8 mouse cellular contexts compared by ENCODE assay signal in genomic region chr2:165233491-165234290, GRCm38 (mm10). TPM values are rescaled to one million over a fixed set of nuclear protein-coding genes. Genes with fewer than 3 reads are reported as not detected.
DNase-seq lines count a peak whose midpoint lies in the region; ATAC-seq and TF ChIP-seq lines count a peak whose summit lies in the region.

No protein-coding gene starts in this region.

- H3K4me3 ChIP-seq in intestine, embryonic 15.5 days (replicated peaks): peak overlapping the region; percentile 54
- peak overlapping the region; percentile 39 for H3K4me3 ChIP-seq in liver, embryonic 12.5 days
- H3K4me3 ChIP-seq in stomach, postnatal 0 days (ENCODE audit: low read depth, low read length): peak overlapping the region; percentile 48

- no peaks in the 10 kb centered on the region for H3K9me3 ChIP-seq in intestine, embryonic 15.5 days
- H3K9me3 ChIP-seq in liver, embryonic 12.5 days (replicated peaks): no peaks in the 10 kb centered on the region
- no peaks in the 10 kb centered on the region for H3K9me3 ChIP-seq in stomach, postnatal 0 days (ENCODE audit: control insufficient read depth, low read length)

- H3K27me3 ChIP-seq in intestine, embryonic 15.5 days (replicated peaks): peaks cover 92% of the 10 kb centered on the region
- peaks cover 99% of the 10 kb centered on the region for H3K27me3 ChIP-seq in liver, embryonic 12.5 days (replicated peaks)
- peaks cover 16% of the 10 kb centered on the region for H3K27me3 ChIP-seq in stomach, postnatal 0 days (ENCODE audit: control insufficient read depth, insufficient read depth, low read length)

- H3K9ac ChIP-seq in intestine, embryonic 15.5 days: peak overlapping the region; percentile 47
- H3K9ac ChIP-seq in liver, embryonic 12.5 days: no peak overlapping the region; the same call in 1 of the 2 replicates
- H3K9ac ChIP-seq in stomach, postnatal 0 days (ENCODE audit: low read length): peak overlapping the region; percentile 27; the same call in 1 of the 2 replicates

- peak; percentile 9 to 52 for DNase-seq in layer of hippocampus, adult 18-20 months (ENCODE audit: low spot score in 2 of 2)
- no peak for DNase-seq in layer of hippocampus, adult 9-11 months
- peak; percentile 54 to 57 for DNase-seq in cerebellum, postnatal 4 days (ENCODE audit: low spot score in 2 of 2)
- DNase-seq in gastrocnemius, postnatal 4 days (ENCODE audit: low spot score in 2 of 2): peak; percentile 39 to 52
- DNase-seq in stomach, postnatal 0 days (ENCODE audit: low spot score): peak; percentile 66

- H3K36me3 ChIP-seq in intestine, embryonic 15.5 days: no peaks in the 10 kb centered on the region
- no peaks in the 10 kb centered on the region for H3K36me3 ChIP-seq in liver, embryonic 12.5 days
- H3K36me3 ChIP-seq in stomach, postnatal 0 days (ENCODE audit: control insufficient read depth, insufficient read depth, low read length): no peaks in the 10 kb centered on the region

- TF ChIP-seq EP300 in stomach, postnatal 0 days (optimal IDR thresholded peaks at IDR 0.05): no peak

- TF ChIP-seq CTCF in stomach, postnatal 0 days (IDR thresholded peaks at IDR 0.05; ENCODE audit: low read depth): peak; percentile 68

- peak overlapping the region; percentile 97 for H3K4me2 ChIP-seq in intestine, embryonic 15.5 days (replicated peaks)
- peak overlapping the region; percentile 66 for H3K4me2 ChIP-seq in liver, embryonic 12.5 days
- H3K4me2 ChIP-seq in stomach, postnatal 0 days (replicated peaks; ENCODE audit: low read depth): peak overlapping the region; percentile 93

- peaks cover 18% of the 10 kb centered on the region for H3K4me1 ChIP-seq in intestine, embryonic 15.5 days (replicated peaks)
- H3K4me1 ChIP-seq in liver, embryonic 12.5 days: 0 out of 2 replicates have a peak, but pooled peaks cover 7% of the 10 kb centered on the region
- H3K4me1 ChIP-seq in stomach, postnatal 0 days (replicated peaks; ENCODE audit: control insufficient read depth, insufficient read depth): no peaks in the 10 kb centered on the region; the same call in 1 of the 2 replicates

- peak; percentile 19; the same call in 1 of the 2 replicates for ATAC-seq in intestine, embryonic 15.5 days
- ATAC-seq in liver, embryonic 12.5 days: no peak
- 0 out of 2 replicates have a peak, but pooled peaks have one; percentile 34 for ATAC-seq in monocyte, adult 5-6 weeks (replicated peaks; ENCODE audit: insufficient number of reproducible peaks, low FRiP score, low TSS enrichment, poor library complexity, severe bottlenecking)
- ATAC-seq in stomach, postnatal 0 days (ENCODE audit: low FRiP score, low TSS enrichment): peak; percentile 14; the same call in 1 of the 2 replicates

- 2% methylated on average over 82 of the region's 82 CpGs for WGBS in intestine, embryonic 15.5 days
- WGBS in liver, embryonic 12.5 days (ENCODE audit: insufficient replicate concordance): 3% methylated on average over 56 of the region's 82 CpGs
- WGBS in stomach, postnatal 0 days: 1% methylated on average over 58 of the region's 82 CpGs

- H3K27ac ChIP-seq in intestine, embryonic 15.5 days: no peak overlapping the region
- H3K27ac ChIP-seq in liver, embryonic 12.5 days: no peak overlapping the region
- no peak overlapping the region for H3K27ac ChIP-seq in stomach, postnatal 0 days (replicated peaks)

RNA-seq across cellular contexts. Expression of gene Cdh22, which starts 1.0 kb away (rescaled TPM):
- 10 to 100 TPM; 14.3 to 23.1 TPM for total RNA-seq in layer of hippocampus, adult 18-20 months (2021)
- under 1 TPM; 0.26 to 0.42 TPM for total RNA-seq in gastrocnemius, postnatal 4 days (2021)
- 0.62 and 0.68 TPM in 2 replicates for polyA plus RNA-seq in intestine, embryonic 15.5 days (2015; fragmentation: Nextera tagmentation; extraction: Ambion mirVana)
- polyA plus RNA-seq in liver, embryonic 12.5 days (2016; fragmentation: Nextera tagmentation; extraction: Ambion mirVana): 0.04 and 0.07 TPM in 2 replicates
- total RNA-seq in monocyte, adult 5-6 weeks (2017): 0.57 to 8.1 TPM (median 2.1 TPM) in 3 replicates
- 0.05 and 0.08 TPM in 2 replicates for polyA plus RNA-seq in stomach, postnatal 0 days (2015; fragmentation: Nextera tagmentation; extraction: Ambion mirVana)

RNA-seq across cellular contexts. Expression of gene Slc35c2, which starts 54.0 kb away (rescaled TPM):
- total RNA-seq in layer of hippocampus, adult 18-20 months (2021): 100 to 1,000 TPM in 1 of 2 experiments, 10 to 100 TPM in 1; 96.3 to 101 TPM
- total RNA-seq in gastrocnemius, postnatal 4 days (2021): 10 to 100 TPM; 20.8 to 23.4 TPM
- 83.6 and 98.3 TPM in 2 replicates for polyA plus RNA-seq in intestine, embryonic 15.5 days (2015; fragmentation: Nextera tagmentation; extraction: Ambion mirVana)
- 41.6 and 46.2 TPM in 2 replicates for polyA plus RNA-seq in liver, embryonic 12.5 days (2016; fragmentation: Nextera tagmentation; extraction: Ambion mirVana)
- total RNA-seq in monocyte, adult 5-6 weeks (2017): 40.2 to 52.6 TPM (median 47.2 TPM) in 3 replicates
- 38.5 and 39.3 TPM in 2 replicates for polyA plus RNA-seq in stomach, postnatal 0 days (2015; fragmentation: Nextera tagmentation; extraction: Ambion mirVana)
